Mouse (Mus musculus): ENCODE data around the gene Nxf2. TPM values are rescaled to one million over a fixed set of nuclear protein-coding genes. Genes with fewer than 3 reads are reported as not detected.
"Not testable (repeated sequence)": the region's sequence is repeated elsewhere in the genome, so short reads cannot be mapped to it uniquely, and the experiment has no call there.

The Nxf2 gene
- polyA plus RNA-seq, 1 experiment from 2014 or later = 0.19 TPM

DNA sequence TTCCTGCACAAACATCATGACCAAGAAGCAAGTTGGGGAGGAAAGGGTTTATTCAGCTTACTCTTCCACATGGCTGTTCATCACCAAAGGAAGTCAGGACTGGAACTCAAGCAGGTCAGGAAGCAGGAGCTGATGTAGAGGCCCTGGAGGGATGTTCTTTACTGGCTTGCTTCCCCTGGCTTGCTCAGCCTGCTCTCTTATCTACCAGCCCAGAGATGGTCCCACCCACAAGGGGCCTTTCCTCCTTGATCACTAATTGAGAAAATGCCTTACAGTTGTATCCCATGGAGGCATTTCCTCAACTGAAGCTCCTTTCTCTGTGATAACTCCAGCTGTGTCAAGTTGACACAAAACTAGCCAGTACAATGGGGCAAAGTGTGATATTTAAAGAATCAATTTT, 49.2 kb downstream of the Nxf2 start:
- H3K9ac ChIP-seq (replicated peaks); H3K36me3 ChIP-seq; H3K9me3 ChIP-seq; H3K27me3 ChIP-seq; H3K4me2 ChIP-seq (replicated peaks); ATAC-seq (replicated peaks); H3K4me1 ChIP-seq; H3K27ac ChIP-seq (replicated peaks); H3K4me3 ChIP-seq: not testable (repeated sequence)

DNA sequence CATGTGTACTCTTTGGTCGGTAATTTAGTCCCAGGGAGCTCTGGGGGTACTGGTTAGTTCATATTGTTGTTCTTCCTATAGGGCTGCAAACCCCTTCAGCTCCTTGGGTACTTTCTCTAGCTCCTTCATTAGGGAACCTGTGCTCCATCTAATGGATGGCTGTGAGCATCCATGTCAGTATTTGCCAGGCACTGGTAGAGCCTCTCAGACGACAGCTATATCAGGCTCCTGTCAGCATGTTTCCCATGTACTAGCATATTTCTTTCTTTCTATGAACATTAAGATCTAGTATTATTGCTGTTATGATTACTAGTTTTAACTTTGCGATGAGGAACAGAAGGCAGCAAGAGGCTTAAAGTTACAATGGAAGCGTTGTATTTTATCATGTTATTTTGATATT, 49.7 kb downstream of the Nxf2 start:
- no peak overlapping the region for H3K27ac ChIP-seq (replicated peaks)
- no peaks in the 10 kb centered on the region for H3K4me1 ChIP-seq
- H3K27me3 ChIP-seq = no peaks in the 10 kb centered on the region
- no peak overlapping the region for H3K9ac ChIP-seq (replicated peaks)
- no peak overlapping the region for H3K4me3 ChIP-seq
- no peak overlapping the region for H3K4me2 ChIP-seq (replicated peaks)
- WGBS = 70% methylated on average over 4 of the region's 4 CpGs
- ATAC-seq (replicated peaks) = no peak
- no peaks in the 10 kb centered on the region for H3K36me3 ChIP-seq
- no peaks in the 10 kb centered on the region for H3K9me3 ChIP-seq

DNA sequence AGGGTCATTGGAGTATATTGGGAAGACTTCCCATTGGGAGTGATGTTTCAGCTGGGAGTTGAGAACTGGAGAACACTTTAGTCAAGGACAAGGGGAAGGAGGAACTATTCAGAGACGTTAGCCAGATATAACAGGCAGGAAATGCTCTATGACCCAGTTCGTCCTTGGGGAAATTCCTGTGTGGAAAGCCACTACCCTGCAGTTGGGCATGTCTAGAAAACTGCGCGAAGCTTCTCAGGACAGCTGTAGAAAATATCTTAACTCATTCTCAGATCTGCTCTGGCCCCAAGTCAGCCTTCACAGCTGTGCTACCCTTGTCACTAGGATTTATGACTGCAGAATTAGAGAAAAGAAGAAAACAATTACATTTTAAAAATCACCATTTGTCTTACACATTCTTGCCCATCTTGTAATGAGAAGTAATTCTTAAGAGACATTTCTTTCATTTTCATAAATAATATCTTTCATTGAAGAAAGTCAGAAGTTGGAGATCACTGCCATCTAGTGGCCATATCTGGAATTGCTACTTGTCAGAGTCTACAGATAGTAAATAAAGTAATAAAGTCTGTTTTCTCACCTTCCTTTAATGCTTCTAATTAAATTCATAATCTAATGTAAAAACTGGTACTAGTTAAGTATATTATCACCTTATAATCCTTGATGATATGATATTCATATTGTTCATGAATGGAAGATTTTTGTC, 51.2 kb downstream of the Nxf2 start:
- no peak overlapping the region for H3K9ac ChIP-seq (replicated peaks)
- H3K36me3 ChIP-seq = no peaks in the 10 kb centered on the region
- no peak overlapping the region for H3K4me3 ChIP-seq
- no peak overlapping the region for H3K27ac ChIP-seq (replicated peaks)
- no peaks in the 10 kb centered on the region for H3K4me1 ChIP-seq
- no peaks in the 10 kb centered on the region for H3K27me3 ChIP-seq
- no peaks in the 10 kb centered on the region for H3K9me3 ChIP-seq
- WGBS = 42% methylated on average over 4 of the region's 4 CpGs
- no peak for ATAC-seq (replicated peaks)
- no peak overlapping the region for H3K4me2 ChIP-seq (replicated peaks)

DNA sequence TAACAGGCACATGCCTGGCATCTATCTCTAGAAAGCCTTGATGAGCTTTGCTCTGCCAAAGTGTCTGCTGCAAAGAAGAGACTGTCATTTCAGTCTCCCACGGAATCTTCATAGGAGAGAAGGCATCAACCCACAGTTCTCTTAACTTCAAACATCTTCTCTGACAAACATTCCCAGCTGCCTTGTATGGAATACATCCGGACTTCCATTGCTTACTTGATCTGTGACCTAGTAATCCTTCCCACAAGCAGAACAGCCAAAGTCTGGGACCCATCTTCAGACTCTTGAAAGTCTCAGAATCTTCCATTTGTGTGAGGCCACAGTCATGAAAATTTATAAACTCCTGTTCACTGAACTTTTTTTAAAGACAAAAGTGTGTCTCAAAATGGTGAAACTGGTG, 51.7 kb downstream of the Nxf2 start:
- 76% methylated on average over 2 of the region's 2 CpGs for WGBS
- H3K9me3 ChIP-seq = no peaks in the 10 kb centered on the region

GRCm38 (mm10) chrX:134910345-134910744, 54.2 kb downstream of the Nxf2 start:
- H3K4me1 ChIP-seq = no peaks in the 10 kb centered on the region
- H3K9me3 ChIP-seq = no peaks in the 10 kb centered on the region
- H3K9ac ChIP-seq (replicated peaks) = no peak overlapping the region
- no peak overlapping the region for H3K27ac ChIP-seq (replicated peaks)
- H3K27me3 ChIP-seq = no peaks in the 10 kb centered on the region
- no peaks in the 10 kb centered on the region for H3K36me3 ChIP-seq
- no peak overlapping the region for H3K4me3 ChIP-seq
- 82% methylated on average over 4 of the region's 4 CpGs for WGBS
- H3K4me2 ChIP-seq (replicated peaks) = no peak overlapping the region
- ATAC-seq (replicated peaks) = no peak

More for the DNA sequence above, 51.7 kb downstream of the Nxf2 start:
- H3K27me3 ChIP-seq = no peaks in the 10 kb centered on the region
- no peak for ATAC-seq (replicated peaks)
- no peak overlapping the region for H3K4me2 ChIP-seq (replicated peaks)
- H3K4me1 ChIP-seq = no peaks in the 10 kb centered on the region
- no peak overlapping the region for H3K4me3 ChIP-seq
- H3K9ac ChIP-seq (replicated peaks) = no peak overlapping the region
- no peaks in the 10 kb centered on the region for H3K36me3 ChIP-seq
- no peak overlapping the region for H3K27ac ChIP-seq (replicated peaks)

Other genes starting within 250 kb of the Nxf2 start
- gene Armcx1, start 246.8 kb downstream of the Nxf2 start, polyA plus RNA-seq (2015; fragmentation: Nextera tagmentation; extraction: Ambion mirVana) = 71.0 and 73.6 TPM in 2 replicates
- 30.2 and 33.2 TPM in 2 replicates for gene Armcx6, start 213.3 kb downstream of the Nxf2 start, polyA plus RNA-seq (2015; fragmentation: Nextera tagmentation; extraction: Ambion mirVana)
- gene Armcx3, start 208.2 kb downstream of the Nxf2 start, polyA plus RNA-seq (2015; fragmentation: Nextera tagmentation; extraction: Ambion mirVana) = 77.1 and 80.7 TPM in 2 replicates
- gene Armcx2, start 155.5 kb downstream of the Nxf2 start, polyA plus RNA-seq (2015; fragmentation: Nextera tagmentation; extraction: Ambion mirVana) = 70.6 and 75.7 TPM in 2 replicates
- gene Zmat1, start 44.5 kb upstream of the Nxf2 start, polyA plus RNA-seq (2015; fragmentation: Nextera tagmentation; extraction: Ambion mirVana) = 7.0 and 7.9 TPM in 2 replicates
- gene Gm15023, start 212.9 kb upstream of the Nxf2 start, polyA plus RNA-seq (2015; fragmentation: Nextera tagmentation; extraction: Ambion mirVana) = not detected in 2 replicates
- 22.1 and 22.2 TPM in 2 replicates for gene Tceal6, start 245.9 kb upstream of the Nxf2 start, polyA plus RNA-seq (2015; fragmentation: Nextera tagmentation; extraction: Ambion mirVana)